Mouse (Mus musculus) limb, embryonic 14.5 days (tissue): ENCODE data around the gene Unc50. TPM values are rescaled to one million over a fixed set of nuclear protein-coding genes. Genes with fewer than 3 reads are reported as not detected.

Experiments used
- ATAC-seq: fragments of 200-750 bp; cut with Nextera tagmentation; 2 replicates; pipeline ENCODE4 v1.8.0; 2017; ENCODE audit warnings: low read depth, moderate number of reproducible peaks, moderate TSS enrichment; ENCODE audit not compliant: low FRiP score
- DNase-seq: peaks from one replicate; pipeline ENCODE4 v3.0.0-alpha.2; 2015; ENCODE audit warnings: low spot score
- H3K27ac ChIP-seq: fragments of 300-500 bp; sonication (generic); replicated peaks from 2 replicates; pipeline ENCODE4 v1.5.1; 2014; ENCODE audit warnings: low read depth, mild to moderate bottlenecking, low read length, moderate library complexity, mixed read lengths
- H3K27me3 ChIP-seq: fragments of 300-500 bp; sonication (generic); 2 replicates; pipeline ENCODE4 v1.6.1; 2014; ENCODE audit warnings: low read length, mixed read lengths; ENCODE audit not compliant: control insufficient read depth, insufficient read depth
- H3K36me3 ChIP-seq: fragments of 300-500 bp; sonication (generic); 2 replicates; pipeline ENCODE4 v1.6.1; 2014; ENCODE audit warnings: mild to moderate bottlenecking, low read length, moderate library complexity, mixed read lengths; ENCODE audit not compliant: control insufficient read depth, insufficient read depth
- H3K4me1 ChIP-seq: fragments of 300-500 bp; sonication (generic); 2 replicates; pipeline ENCODE4 v1.6.1; 2014; ENCODE audit warnings: antibody characterized with exemption, low read length, mixed read lengths; ENCODE audit not compliant: control insufficient read depth, insufficient read depth
- H3K4me2 ChIP-seq: fragments of 300-500 bp; sonication (generic); replicated peaks from 2 replicates; pipeline ENCODE4 v1.6.1; 2014; ENCODE audit warnings: low read depth, mild to moderate bottlenecking, low read length, moderate library complexity; ENCODE audit not compliant: severe bottlenecking
- H3K4me3 ChIP-seq: fragments of 300-500 bp; sonication (generic); replicated peaks from 2 replicates; pipeline ENCODE4 v1.5.1; 2014; ENCODE audit warnings: low read length
- H3K9ac ChIP-seq: fragments of 300-500 bp; sonication (generic); 2 replicates; pipeline ENCODE4 v1.6.1; 2014; ENCODE audit warnings: mild to moderate bottlenecking, low read depth, low read length, moderate library complexity; ENCODE audit not compliant: severe bottlenecking
- H3K9me3 ChIP-seq: fragments of 300-500 bp; sonication (generic); 2 replicates; pipeline ENCODE4 v1.6.1; 2016; ENCODE audit warnings: low read length; ENCODE audit not compliant: control insufficient read depth
- POLR2A ChIP-seq: fragments of 200-500 bp; IDR thresholded peaks from 2 replicates; pipeline ENCODE4 v1.8.0; 2012; ENCODE audit warnings: inconsistent platforms, mild to moderate bottlenecking, moderate library complexity, borderline replicate concordance; ENCODE audit not compliant: insufficient read depth, insufficient read length; ENCODE audit errors: extremely low read depth
- WGBS: fragments of 180-500 bp; shearing (Covaris S2); extraction: QIAGEN DNeasy Blood & Tissue Kit; methylation state at CpG from one replicate; pipeline ENCODE4 v1.1.7; 2014; 5-methylcytosine and 5-hydroxymethylcytosine counted together
- polyA plus RNA-seq, 2 experiments: library from polyadenylated mRNA; depleted of rRNA in 1 of 2; stranded (reverse) in 1 of 2; unstranded in 1 of 2; fragments of >200 nt; fragmentation: Nextera tagmentation in 1 of 2; extraction: Ambion mirVana in 1 of 2; gene quantifications; 2 replicates each; pipeline versions ENCODE4 v1.2.1 to v1.2.3; 2012 to 2014

The Unc50 gene
- polyA plus RNA-seq, 2 experiments: 117 to 145 TPM

DNA sequence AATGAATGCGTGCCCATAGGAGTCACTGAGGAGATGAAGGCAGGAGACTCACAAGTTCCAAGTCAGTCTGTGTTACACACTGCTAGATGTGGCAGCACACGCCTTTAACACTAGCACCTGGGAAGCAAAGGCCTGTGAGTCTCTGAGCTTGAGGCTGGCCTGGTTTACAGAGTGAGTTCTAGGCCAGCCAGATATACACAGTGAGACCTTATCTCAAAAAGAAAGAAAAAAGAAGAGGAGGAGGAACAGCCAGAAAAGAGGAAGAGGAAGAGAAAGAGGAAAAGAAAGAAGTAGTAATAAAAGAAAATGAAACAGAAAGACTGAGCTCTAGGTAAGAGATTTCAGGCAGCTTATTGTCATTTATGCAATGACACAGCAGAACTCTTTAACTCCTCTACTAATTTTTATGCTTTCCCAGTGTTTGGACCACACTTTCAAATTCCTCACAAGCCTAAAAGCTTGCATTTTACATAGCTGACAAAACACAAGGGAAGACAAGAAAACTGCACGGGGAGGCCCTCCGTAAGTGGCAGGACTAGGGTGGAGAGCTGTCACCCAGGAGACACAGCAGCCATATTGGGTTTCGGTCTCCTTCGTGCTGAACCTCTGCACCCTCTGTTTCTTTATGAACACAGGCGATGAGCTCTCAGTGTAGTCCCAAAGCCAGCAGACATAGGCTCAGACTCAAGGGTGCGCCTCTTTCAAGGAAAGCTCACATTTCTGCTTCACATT lies 2.6 kb upstream of the Unc50 start:
- no peak overlapping the region for H3K4me2 ChIP-seq
- no peak for TF ChIP-seq POLR2A
- no peaks in the 10 kb centered on the region for H3K27me3 ChIP-seq
- no peak for ATAC-seq
- peaks cover 10% of the 10 kb centered on the region for H3K9me3 ChIP-seq
- peaks cover 20% of the 10 kb centered on the region for H3K4me1 ChIP-seq
- no peak overlapping the region for H3K9ac ChIP-seq
- 94% methylated on average over 8 of the region's 8 CpGs for WGBS
- H3K4me3 ChIP-seq: no peak overlapping the region
- no peak for DNase-seq
- peaks cover 23% of the 10 kb centered on the region for H3K36me3 ChIP-seq
- no peak overlapping the region for H3K27ac ChIP-seq

- H3K9me3 ChIP-seq: peaks cover 8% of the 10 kb centered on the region
- H3K36me3 ChIP-seq: peaks cover 38% of the 10 kb centered on the region
- DNase-seq: no peak
- TF ChIP-seq POLR2A: no peak
- WGBS: 88% methylated on average over 2 of the region's 2 CpGs
- H3K4me2 ChIP-seq: peak overlapping the region; percentile 66
- H3K4me1 ChIP-seq: peaks cover 20% of the 10 kb centered on the region
- H3K27me3 ChIP-seq: no peaks in the 10 kb centered on the region
- H3K9ac ChIP-seq: peak overlapping the region; percentile 90
- H3K27ac ChIP-seq: no peak overlapping the region
- peak overlapping the region; percentile 96 for H3K4me3 ChIP-seq
- ATAC-seq: no peak
Measured at GRCm38 (mm10) chr1:37428911-37429310, 1.0 kb upstream of the Unc50 start.

- peak overlapping the region; percentile 96 for H3K4me3 ChIP-seq
- 2% methylated on average over 40 of the region's 40 CpGs for WGBS
- TF ChIP-seq POLR2A: no peak
- H3K4me2 ChIP-seq: peak overlapping the region; percentile 72
- H3K27ac ChIP-seq: peak overlapping the region; percentile 68
- H3K36me3 ChIP-seq: peaks cover 39% of the 10 kb centered on the region
- ATAC-seq (peak; percentile 49), DNase-seq (no peak)
- H3K27me3 ChIP-seq: no peaks in the 10 kb centered on the region
- H3K4me1 ChIP-seq: peaks cover 20% of the 10 kb centered on the region
- H3K9ac ChIP-seq: peak overlapping the region; percentile 90
- no peaks in the 10 kb centered on the region for H3K9me3 ChIP-seq
Measured at GRCm38 (mm10) chr1:37430297-37430840, 430 bp downstream of the Unc50 start.

DNA sequence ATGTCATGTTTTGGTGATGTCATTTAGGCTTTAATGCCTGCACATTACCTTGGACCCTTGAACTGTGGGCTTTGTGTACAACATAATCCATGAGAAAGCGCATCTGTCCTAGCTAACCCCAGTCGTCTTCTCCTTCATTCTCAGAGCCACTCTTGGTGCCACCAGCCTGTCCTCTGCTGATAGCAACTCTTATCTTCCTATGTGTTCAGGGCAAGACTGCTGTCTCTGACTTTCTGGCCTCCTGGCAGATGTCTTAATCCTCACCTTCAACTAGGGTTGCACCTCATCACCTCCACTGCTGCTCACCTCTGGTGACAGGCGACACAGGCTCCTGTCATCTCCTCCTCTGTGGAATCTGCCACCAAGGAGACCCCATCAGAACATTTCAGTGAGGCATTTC lies 6.5 kb downstream of the Unc50 start:
- Histone ChIP-seq H3K27ac (no peak overlapping the region), H3K4me1 (peaks cover 4% of the 10 kb centered on the region; the same call in 1 of the 2 replicates), H3K9me3 (no peaks in the 10 kb centered on the region), H3K27me3 (no peaks in the 10 kb centered on the region), H3K9ac (no peak overlapping the region), H3K4me2 (no peak overlapping the region), H3K4me3 (no peak overlapping the region), H3K36me3 (peaks cover 79% of the 10 kb centered on the region)
- 89% methylated on average over 3 of the region's 3 CpGs for WGBS
- no peak for DNase-seq
- TF ChIP-seq POLR2A: no peak
- ATAC-seq: no peak

DNA sequence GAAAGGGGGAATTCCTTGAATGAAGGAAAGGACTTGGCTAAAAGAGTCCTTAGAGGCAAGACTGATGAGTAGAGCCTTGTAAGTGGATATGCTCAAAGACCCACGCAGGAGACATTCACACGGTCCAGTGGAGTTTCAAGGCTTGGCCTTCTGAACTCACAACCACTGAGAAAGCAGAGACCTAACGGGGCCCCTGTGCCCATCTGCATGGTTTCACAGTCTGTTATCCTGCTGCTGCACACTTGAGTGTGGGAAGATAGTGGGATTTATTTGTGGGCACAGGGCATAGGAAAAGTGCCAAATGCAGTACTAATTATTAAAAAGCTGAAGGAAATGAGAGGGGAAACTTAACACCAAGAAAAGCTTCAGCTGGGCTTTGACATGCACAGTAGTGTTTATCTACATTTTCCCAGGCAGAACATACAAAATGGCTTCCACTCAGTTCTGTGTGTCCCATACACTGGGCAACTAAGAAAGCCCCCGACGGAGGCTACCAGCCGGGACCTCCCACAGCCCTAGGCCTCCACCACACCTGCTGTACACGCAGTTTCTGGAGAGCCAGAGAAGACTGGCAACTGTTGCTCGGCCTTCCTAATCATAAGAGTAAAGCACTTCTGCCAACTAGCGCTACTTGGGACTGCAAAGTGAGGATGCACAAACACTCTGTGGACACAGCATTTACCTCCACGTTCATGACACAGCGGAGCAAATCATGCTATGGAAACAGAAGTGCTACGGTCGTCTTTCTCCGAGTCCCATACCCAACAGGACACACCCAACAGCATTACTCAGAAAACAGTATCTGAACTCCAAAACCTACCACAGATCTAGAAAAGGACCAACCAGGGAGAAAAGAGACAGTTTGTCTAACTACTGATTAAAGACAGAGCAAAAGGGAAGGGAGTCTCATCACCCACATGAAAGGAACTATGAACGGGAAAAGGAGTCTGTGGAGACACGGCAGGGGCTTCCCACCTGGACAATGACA lies 13.2 kb downstream of the Unc50 start:
- ATAC-seq: no peak
- no peak overlapping the region for H3K4me3 ChIP-seq
- WGBS: 90% methylated on average over 16 of the region's 16 CpGs
- H3K27ac ChIP-seq: no peak overlapping the region
- no peak for TF ChIP-seq POLR2A
- no peaks in the 10 kb centered on the region for H3K4me1 ChIP-seq
- H3K36me3 ChIP-seq: peaks cover 46% of the 10 kb centered on the region
- no peak overlapping the region for H3K9ac ChIP-seq
- no peaks in the 10 kb centered on the region for H3K27me3 ChIP-seq
- no peak overlapping the region for H3K4me2 ChIP-seq
- no peak for DNase-seq
- H3K9me3 ChIP-seq: no peaks in the 10 kb centered on the region
